Mouse (Mus musculus) inflammation-experienced regulatory T-cells (primary cell): ENCODE data around the gene Adgrg7. TPM values are rescaled to one million over a fixed set of nuclear protein-coding genes. Genes with fewer than 3 reads are reported as not detected.

Experiments
- polyA plus RNA-seq, 2 experiments: library from polyadenylated mRNA; unstranded; fragments of 100-300 nt; shearing (Covaris generic); gene quantifications; one replicate each; pipeline ENCODE4 v1.2.1; 2017

Gene Adgrg7
- polyA plus RNA-seq: not detected

GRCm38 (mm10) chr16:56795481-56796139, at the start of gene Adgrg7:
TSS of gene Adgrg7 (minus strand) at chr16:56795855.

GRCm38 (mm10) chr16:56717224-56718200, 78.1 kb downstream of the Adgrg7 start, which contains the start of gene Tfg:
TSS of gene Tfg (minus strand) at chr16:56717450.

Other genes with a start within 250 kb of the Adgrg7 start
- gene Tfg, start 78.4 kb downstream of the Adgrg7 start, polyA plus RNA-seq: 10 to 100 TPM; 63.0 to 63.1 TPM
- gene Tmem45a, start 90.3 kb upstream of the Adgrg7 start, polyA plus RNA-seq: under 1 TPM; 0.34 to 0.81 TPM
- not detected for gene Lnp1, start 132.2 kb upstream of the Adgrg7 start, polyA plus RNA-seq